Mouse (Mus musculus) limb, embryonic 12.5 days (tissue): ENCODE results near the gene Olfr1250. TPM values are rescaled to one million over a fixed set of nuclear protein-coding genes. Genes with fewer than 3 reads are reported as not detected.
"Not testable (repeated sequence)": the region's sequence is repeated elsewhere in the genome, so short reads cannot be mapped to it uniquely, and the experiment has no call there.

Experiments used
- ATAC-seq: fragments of 200-750 bp; cut with Nextera tagmentation; 2 replicates; pipeline ENCODE4 v1.8.0; 2017; ENCODE audit warnings: low read depth, moderate TSS enrichment; ENCODE audit not compliant: insufficient number of reproducible peaks, insufficient read depth, low FRiP score, low TSS enrichment
- H3K27ac ChIP-seq: fragments of 300-500 bp; sonication (generic); 2 replicates; pipeline ENCODE4 v1.5.1; 2016; ENCODE audit warnings: mild to moderate bottlenecking, moderate library complexity
- H3K27me3 ChIP-seq: fragments of 300-500 bp; sonication (generic); 2 replicates; pipeline ENCODE4 v1.6.1; 2016; ENCODE audit warnings: mild to moderate bottlenecking, moderate library complexity
- H3K36me3 ChIP-seq: fragments of 300-500 bp; sonication (generic); 2 replicates; pipeline ENCODE4 v1.6.1; 2016; ENCODE audit warnings: mild to moderate bottlenecking, moderate library complexity
- H3K4me1 ChIP-seq: fragments of 300-500 bp; sonication (generic); replicated peaks from 2 replicates; pipeline ENCODE4 v1.6.1; 2016
- H3K4me2 ChIP-seq: fragments of 300-500 bp; sonication (generic); 2 replicates; pipeline ENCODE4 v1.6.1; 2016; ENCODE audit warnings: mild to moderate bottlenecking, moderate library complexity
- H3K4me3 ChIP-seq: fragments of 300-500 bp; sonication (generic); replicated peaks from 2 replicates; pipeline ENCODE4 v1.5.1; 2016; ENCODE audit warnings: mild to moderate bottlenecking
- H3K9ac ChIP-seq: fragments of 300-500 bp; sonication (generic); replicated peaks from 2 replicates; pipeline ENCODE4 v1.6.1; 2016; ENCODE audit warnings: mild to moderate bottlenecking, moderate library complexity
- H3K9me3 ChIP-seq: fragments of 300-500 bp; sonication (generic); 2 replicates; pipeline ENCODE4 v1.6.1; 2016; ENCODE audit warnings: mild to moderate bottlenecking, moderate library complexity
- WGBS: fragments of 180-500 bp; shearing (Covaris S2); methylation state at CpG from one replicate; pipeline ENCODE4 v1.1.7; 2016; 5-methylcytosine and 5-hydroxymethylcytosine counted together
- polyA plus RNA-seq: library from polyadenylated mRNA; unstranded; fragments of >200 nt; fragmentation: Nextera tagmentation; extraction: Ambion mirVana; gene quantifications from 2 replicates; pipeline ENCODE4 v1.2.1, GENCODE M21; 2016

Gene Olfr1250
- not detected in 2 replicates for polyA plus RNA-seq

GRCm38 (mm10) chr2:89661367-89661766 lies at the start of gene Olfr1250:
TSS of gene Olfr1250 (minus strand) at chr2:89661467.
- no peaks in the 10 kb centered on the region for H3K4me1 ChIP-seq
- H3K27ac ChIP-seq, result no peak within 1 kb of the TSS
- no peak within 1 kb of the TSS for H3K4me2 ChIP-seq
- H3K36me3 ChIP-seq, result no peaks in the 10 kb centered on the region
- no peaks in the 10 kb centered on the region for H3K27me3 ChIP-seq
- H3K9ac ChIP-seq, result no peak within 1 kb of the TSS
- ATAC-seq, result no peak
- no peaks in the 10 kb centered on the region for H3K9me3 ChIP-seq
- H3K4me3 ChIP-seq, result no peak within 1 kb of the TSS

GRCm38 (mm10) chr2:89691980-89692379 lies 30.7 kb upstream of the Olfr1250 start:
- Histone ChIP-seq H3K9ac (no peak overlapping the region), H3K9me3 (no peaks in the 10 kb centered on the region), H3K4me1 (no peaks in the 10 kb centered on the region), H3K27me3 (no peaks in the 10 kb centered on the region), H3K4me3 (no peak overlapping the region), H3K27ac (no peak overlapping the region), H3K36me3 (no peaks in the 10 kb centered on the region), H3K4me2 (no peak overlapping the region)
- WGBS, result 92% methylated on average over 6 of the region's 6 CpGs
- ATAC-seq, result no peak

GRCm38 (mm10) chr2:89671836-89672235 lies 10.6 kb upstream of the Olfr1250 start, which contains the start of gene Olfr1251:
TSS of gene Olfr1251 (minus strand) at chr2:89671936.
- H3K9me3 ChIP-seq, result no peaks in the 10 kb centered on the region
- H3K36me3 ChIP-seq, result no peaks in the 10 kb centered on the region
- H3K4me1 ChIP-seq, result no peaks in the 10 kb centered on the region
- no peak within 1 kb of the TSS for H3K4me2 ChIP-seq
- H3K27ac ChIP-seq, result no peak within 1 kb of the TSS
- H3K4me3 ChIP-seq, result no peak within 1 kb of the TSS
- ATAC-seq, result no peak
- no peak within 1 kb of the TSS for H3K9ac ChIP-seq
- H3K27me3 ChIP-seq, result no peaks in the 10 kb centered on the region

- Histone ChIP-seq H3K9ac (no peak within 1 kb of the TSS), H3K9me3 (no peaks in the 10 kb centered on the region), H3K27ac (no peak within 1 kb of the TSS), H3K27me3 (no peaks in the 10 kb centered on the region), H3K4me3 (no peak within 1 kb of the TSS), H3K4me1 (no peaks in the 10 kb centered on the region), H3K4me2 (no peak within 1 kb of the TSS), H3K36me3 (no peaks in the 10 kb centered on the region)
- ATAC-seq, result no peak
- WGBS, result 93% methylated on average over 2 of the region's 2 CpGs
Measured at GRCm38 (mm10) chr2:89634883-89635282, 26.4 kb downstream of the Olfr1250 start, which contains the start of gene Olfr1249. TSS of gene Olfr1249 (minus strand) at chr2:89634983.

- H3K4me1 ChIP-seq, H3K4me2 ChIP-seq, ATAC-seq, H3K27me3 ChIP-seq, H3K36me3 ChIP-seq, H3K9me3 ChIP-seq, H3K4me3 ChIP-seq, H3K9ac ChIP-seq, H3K27ac ChIP-seq: not testable (repeated sequence)
- 92% methylated on average over 1 of the region's 1 CpGs for WGBS
Measured at GRCm38 (mm10) chr2:89618145-89618544, 43.1 kb downstream of the Olfr1250 start, which contains the start of gene Olfr1248. TSS of gene Olfr1248 (minus strand) at chr2:89618245.

- Histone ChIP-seq H3K27ac (no peak within 1 kb of the TSS), H3K27me3 (no peaks in the 10 kb centered on the region), H3K9ac (no peak within 1 kb of the TSS), H3K36me3 (no peaks in the 10 kb centered on the region), H3K4me1 (no peaks in the 10 kb centered on the region), H3K9me3 (no peaks in the 10 kb centered on the region), H3K4me3 (no peak within 1 kb of the TSS), H3K4me2 (no peak within 1 kb of the TSS)
- ATAC-seq, result no peak
- whole genome bisulfite sequencing, result 97% methylated on average over 2 of the region's 2 CpGs
Measured at GRCm38 (mm10) chr2:89614030-89614429, 47.2 kb downstream of the Olfr1250 start, which contains the start of gene Olfr1247. TSS of gene Olfr1247 (minus strand) at chr2:89614130.

Other genes with a start within 250 kb of the Olfr1250 start
- not detected in 2 replicates for gene Olfr1239, start 241.1 kb downstream of the Olfr1250 start, polyA plus RNA-seq
- gene Olfr1240, start 218.5 kb downstream of the Olfr1250 start, polyA plus RNA-seq, result not detected in 2 replicates
- not detected in 2 replicates for gene Olfr1241, start 174.3 kb downstream of the Olfr1250 start, polyA plus RNA-seq
- gene Olfr1242, start 163.1 kb downstream of the Olfr1250 start, polyA plus RNA-seq, result not detected in 2 replicates
- not detected in 2 replicates for gene Olfr1243, start 130.0 kb downstream of the Olfr1250 start, polyA plus RNA-seq
- not detected in 2 replicates for gene Olfr1245, start 83.0 kb downstream of the Olfr1250 start, polyA plus RNA-seq
- not detected in 2 replicates for gene Olfr1246, start 68.3 kb downstream of the Olfr1250 start, polyA plus RNA-seq
- gene Olfr1247, start 47.3 kb downstream of the Olfr1250 start, polyA plus RNA-seq, result not detected in 2 replicates
- not detected in 2 replicates for gene Olfr1248, start 43.2 kb downstream of the Olfr1250 start, polyA plus RNA-seq
- not detected in 2 replicates for gene Olfr1249, start 26.5 kb downstream of the Olfr1250 start, polyA plus RNA-seq
- gene Olfr1251, start 10.5 kb upstream of the Olfr1250 start, polyA plus RNA-seq, result not detected in 2 replicates
- not detected in 2 replicates for gene Olfr1252, start 63.5 kb upstream of the Olfr1250 start, polyA plus RNA-seq
- gene Olfr1253, start 95.6 kb upstream of the Olfr1250 start, polyA plus RNA-seq, result not detected in 2 replicates
- gene Olfr1254, start 132.2 kb upstream of the Olfr1250 start, polyA plus RNA-seq, result not detected in 2 replicates
- gene Olfr1255, start 150.6 kb upstream of the Olfr1250 start, polyA plus RNA-seq, result not detected in 2 replicates
- gene Olfr1256, start 180.1 kb upstream of the Olfr1250 start, polyA plus RNA-seq, result not detected in 2 replicates
- not detected in 2 replicates for gene Olfr48, start 186.7 kb upstream of the Olfr1250 start, polyA plus RNA-seq
- gene Olfr1257, start 217.0 kb upstream of the Olfr1250 start, polyA plus RNA-seq, result not detected in 2 replicates